Mouse (Mus musculus): ENCODE measurements around the gene Sipa1l1. TPM values are rescaled to one million over a fixed set of nuclear protein-coding genes. Genes with fewer than 3 reads are reported as not detected.

The Sipa1l1 gene
- polyA plus RNA-seq, 1 experiment from 2014 or later: 23.8 TPM

DNA sequence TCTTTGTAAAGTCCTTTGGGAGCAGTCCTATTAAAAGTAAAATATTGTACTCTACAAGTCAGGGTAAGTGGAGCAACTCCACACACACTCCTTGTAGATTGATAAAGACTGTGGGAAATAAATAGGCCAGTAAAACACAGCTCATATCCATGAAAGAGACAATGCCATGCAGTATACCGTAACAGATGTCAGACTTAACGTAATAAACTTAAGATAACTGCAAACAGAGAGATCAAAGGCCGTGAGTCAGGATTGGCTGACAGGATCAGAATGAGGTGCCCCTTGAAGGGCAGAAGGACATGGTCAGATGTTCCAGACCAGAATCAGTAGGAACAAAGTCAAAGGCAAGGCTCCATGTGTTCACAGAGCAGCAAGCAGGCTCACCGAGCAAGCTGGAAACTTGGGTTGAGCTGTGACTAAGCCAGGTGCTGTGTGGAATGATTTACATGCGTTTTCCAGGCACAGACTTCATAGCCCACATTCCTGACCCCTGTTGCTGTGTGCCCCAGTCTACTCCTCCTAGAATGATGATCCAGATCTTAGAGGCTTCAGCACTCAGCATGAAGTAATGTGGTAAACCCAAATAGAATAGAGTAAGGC is 196.3 kb downstream of the Sipa1l1 start:
- H3K4me1 ChIP-seq (replicated peaks): no peaks in the 10 kb centered on the region
- no peaks in the 10 kb centered on the region for H3K36me3 ChIP-seq
- no peak overlapping the region for H3K4me3 ChIP-seq (replicated peaks)
- H3K4me2 ChIP-seq (replicated peaks): no peak overlapping the region
- peak; percentile 92 for ATAC-seq
- H3K9me3 ChIP-seq: no peaks in the 10 kb centered on the region
- H3K27me3 ChIP-seq (replicated peaks): no peaks in the 10 kb centered on the region
- 32% methylated on average over 5 of the region's 5 CpGs for WGBS
- H3K27ac ChIP-seq: peak overlapping the region; percentile 67
- no peak overlapping the region for H3K9ac ChIP-seq

DNA sequence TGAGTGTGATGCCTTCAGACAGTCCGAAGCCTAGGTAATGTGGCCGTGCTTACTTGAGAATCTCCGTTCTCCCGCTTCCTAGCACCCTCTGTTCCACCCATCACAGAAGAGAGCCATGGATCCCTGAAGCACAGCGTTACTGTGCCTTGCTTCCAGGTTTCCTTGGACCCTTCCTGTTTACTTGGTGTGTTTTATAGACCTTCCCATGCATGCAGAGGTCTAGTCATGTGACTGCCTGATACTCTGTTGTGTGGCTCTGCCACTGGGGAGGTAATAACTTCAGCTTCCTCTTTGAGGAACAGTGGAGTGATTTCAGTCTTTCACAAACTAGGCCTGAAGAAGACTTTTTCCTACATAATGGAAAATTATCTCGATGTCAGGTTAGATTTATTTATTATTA is 197.6 kb downstream of the Sipa1l1 start:
- WGBS: 82% methylated on average over 6 of the region's 6 CpGs
- Histone ChIP-seq H3K9ac (no peak overlapping the region), H3K4me3 (replicated peaks) (no peak overlapping the region), H3K27me3 (replicated peaks) (no peaks in the 10 kb centered on the region), H3K4me1 (replicated peaks) (no peaks in the 10 kb centered on the region), H3K36me3 (no peaks in the 10 kb centered on the region), H3K9me3 (no peaks in the 10 kb centered on the region), H3K27ac (no peak overlapping the region), H3K4me2 (replicated peaks) (no peak overlapping the region)
- no peak for ATAC-seq

DNA sequence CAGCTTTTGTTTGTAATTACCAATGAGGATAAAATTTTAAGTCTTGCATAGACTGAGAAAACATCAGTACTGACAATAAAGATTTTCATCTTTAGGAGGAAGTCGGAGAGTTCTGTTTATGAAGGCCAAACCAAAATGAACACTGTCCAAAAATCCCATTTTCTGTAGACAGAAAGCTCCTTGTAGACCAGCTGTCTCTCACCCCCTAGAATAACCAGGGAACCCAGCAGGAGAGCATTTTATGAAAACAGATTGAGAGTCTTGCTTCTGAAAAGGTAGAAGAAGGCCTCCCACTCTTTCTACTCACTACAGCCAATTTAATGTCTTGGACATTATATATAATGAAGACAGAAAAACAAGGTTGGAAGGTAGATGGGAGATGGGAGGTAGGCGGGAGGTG is 198.2 kb downstream of the Sipa1l1 start:
- Histone ChIP-seq H3K4me1 (replicated peaks) (no peaks in the 10 kb centered on the region), H3K9me3 (no peaks in the 10 kb centered on the region), H3K36me3 (no peaks in the 10 kb centered on the region), H3K9ac (no peak overlapping the region), H3K27ac (no peak overlapping the region), H3K4me3 (replicated peaks) (no peak overlapping the region), H3K4me2 (replicated peaks) (no peak overlapping the region), H3K27me3 (replicated peaks) (no peaks in the 10 kb centered on the region)
- ATAC-seq: no peak
- 85% methylated on average over 2 of the region's 2 CpGs for WGBS

DNA sequence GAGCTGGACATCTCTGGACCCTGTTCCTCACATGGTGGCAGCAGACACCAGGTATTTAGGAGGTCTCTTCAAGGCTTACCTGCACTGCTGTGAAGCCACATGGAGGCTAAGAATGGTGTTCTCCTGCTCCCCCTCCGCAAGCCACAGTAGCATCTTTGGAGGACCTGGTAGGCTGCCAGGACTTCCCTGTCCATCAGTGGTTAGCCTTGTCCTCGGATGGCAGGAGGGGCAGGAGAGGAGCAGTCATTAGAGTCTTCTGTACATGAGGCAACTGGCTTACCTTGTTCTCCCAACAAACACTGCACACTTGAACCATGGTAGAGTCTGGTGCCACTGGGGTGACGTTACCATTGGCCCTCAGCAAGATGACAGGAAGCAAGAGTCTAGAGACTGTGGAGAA is 198.9 kb downstream of the Sipa1l1 start:
- 89% methylated on average over 3 of the region's 3 CpGs for WGBS
- no peak for ATAC-seq
- no peak overlapping the region for H3K27ac ChIP-seq
- no peak overlapping the region for H3K4me3 ChIP-seq (replicated peaks)
- no peak overlapping the region for H3K9ac ChIP-seq
- no peaks in the 10 kb centered on the region for H3K36me3 ChIP-seq
- no peak overlapping the region for H3K4me2 ChIP-seq (replicated peaks)
- H3K27me3 ChIP-seq (replicated peaks): no peaks in the 10 kb centered on the region
- no peaks in the 10 kb centered on the region for H3K9me3 ChIP-seq
- no peaks in the 10 kb centered on the region for H3K4me1 ChIP-seq (replicated peaks)

DNA sequence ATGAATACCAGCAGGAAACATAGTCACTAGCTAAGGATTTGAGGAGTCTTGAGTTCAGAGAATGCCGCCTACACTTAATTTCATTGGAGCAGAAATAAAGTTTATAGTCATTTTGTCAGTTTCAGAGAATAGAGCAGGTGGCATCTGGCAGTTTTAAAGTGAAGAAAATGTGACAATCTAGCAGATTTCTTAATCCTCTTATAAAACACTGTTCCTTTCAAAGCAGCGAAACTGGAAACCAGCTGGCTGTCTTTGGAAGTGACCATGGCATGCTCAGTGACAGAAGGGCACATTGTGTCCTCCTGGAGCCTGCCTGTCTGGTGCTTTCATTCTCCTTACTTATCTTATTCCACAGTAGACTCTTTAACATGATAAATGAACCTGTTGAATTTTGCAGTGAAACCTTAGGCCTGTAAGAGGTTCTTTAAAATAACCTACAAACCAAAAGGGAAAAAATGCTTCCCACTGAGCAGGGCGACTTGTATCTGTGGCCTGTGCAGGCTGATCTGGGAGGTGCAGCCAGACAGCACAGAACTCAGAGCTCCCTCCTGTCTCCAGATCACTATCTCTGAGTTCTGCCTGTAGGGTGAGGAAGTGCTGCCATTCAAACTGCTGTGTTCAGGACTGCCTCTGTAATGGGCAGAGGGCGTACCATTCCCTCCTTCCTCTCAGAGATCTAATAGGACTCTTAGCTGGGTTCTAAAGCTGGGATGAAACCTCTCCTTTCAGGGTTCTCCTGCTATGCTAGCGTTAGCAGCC is 200.5 kb downstream of the Sipa1l1 start:
- Histone ChIP-seq H3K36me3 (no peaks in the 10 kb centered on the region), H3K4me2 (replicated peaks) (no peak overlapping the region), H3K27ac (no peak overlapping the region), H3K4me3 (replicated peaks) (no peak overlapping the region), H3K4me1 (replicated peaks) (no peaks in the 10 kb centered on the region), H3K9ac (no peak overlapping the region), H3K27me3 (replicated peaks) (no peaks in the 10 kb centered on the region), H3K9me3 (no peaks in the 10 kb centered on the region)
- 73% methylated on average over 5 of the region's 5 CpGs for WGBS
- ATAC-seq: no peak

DNA sequence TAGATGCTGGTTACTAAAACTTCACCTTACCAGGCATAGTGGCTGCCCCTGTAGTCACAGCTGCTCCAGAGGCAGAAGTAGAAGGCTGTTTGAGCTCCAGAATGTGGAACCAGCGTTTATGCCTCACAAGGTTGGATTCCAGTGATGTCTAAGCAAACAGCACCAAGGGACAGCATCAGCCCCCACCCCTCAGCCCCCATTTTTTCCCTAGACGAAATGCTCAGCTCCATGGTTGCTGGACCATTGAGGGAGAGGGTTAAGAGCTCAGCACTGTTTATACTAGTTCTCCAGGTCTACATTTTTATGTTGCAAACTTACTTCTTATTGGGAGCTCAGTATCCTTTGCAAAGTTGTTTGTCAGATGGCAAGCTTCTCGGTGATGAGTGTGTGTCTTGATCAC is 202.1 kb downstream of the Sipa1l1 start:
- 58% methylated on average over 3 of the region's 3 CpGs for WGBS
- H3K9me3 ChIP-seq: no peaks in the 10 kb centered on the region
- no peak overlapping the region for H3K27ac ChIP-seq
- H3K9ac ChIP-seq: no peak overlapping the region
- no peaks in the 10 kb centered on the region for H3K4me1 ChIP-seq (replicated peaks)
- H3K36me3 ChIP-seq: 0 out of 2 replicates have a peak, but pooled peaks cover 3% of the 10 kb centered on the region
- H3K27me3 ChIP-seq (replicated peaks): no peaks in the 10 kb centered on the region
- H3K4me2 ChIP-seq (replicated peaks): no peak overlapping the region
- H3K4me3 ChIP-seq (replicated peaks): no peak overlapping the region
- ATAC-seq: no peak

DNA sequence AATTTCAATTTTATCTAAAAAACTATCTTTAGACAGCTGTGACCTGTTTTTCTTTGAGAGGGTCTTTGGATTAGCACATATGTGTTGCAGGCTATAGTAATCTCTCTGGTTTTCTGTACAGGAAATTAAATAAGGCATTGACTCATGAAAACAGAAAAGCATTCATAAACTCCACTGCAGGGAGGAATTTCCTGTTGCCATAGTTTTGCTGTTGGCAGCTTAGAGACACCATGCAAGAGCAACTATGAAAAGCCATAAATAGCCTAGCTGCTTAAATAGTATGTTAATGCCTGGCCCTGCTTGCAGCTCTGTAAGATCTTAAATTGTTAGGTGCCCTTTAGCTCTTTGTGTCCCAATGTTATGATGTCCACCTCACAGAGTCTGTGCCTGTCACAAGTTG is 204.9 kb downstream of the Sipa1l1 start:
- H3K36me3 ChIP-seq: 0 out of 2 replicates have a peak, but pooled peaks cover 3% of the 10 kb centered on the region

DNA sequence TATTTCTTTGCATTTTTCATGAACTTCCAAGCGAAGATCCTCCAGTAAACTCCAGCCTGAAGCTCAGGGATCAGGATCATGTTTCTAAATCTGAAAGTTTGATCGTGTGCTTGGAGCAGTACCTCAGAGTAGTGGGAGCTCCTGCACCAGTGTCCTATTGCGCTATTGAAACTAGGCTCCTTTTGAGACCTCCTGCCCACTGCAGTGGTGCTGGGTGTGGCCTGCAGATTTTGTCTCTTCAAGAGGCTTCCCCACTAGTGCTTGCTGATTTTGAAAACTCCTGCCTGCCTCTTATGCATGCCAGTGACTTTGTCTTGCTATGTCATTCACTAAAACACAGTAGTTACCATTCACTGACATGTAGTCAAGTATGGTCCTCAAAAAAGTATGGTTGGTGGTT is 213.8 kb downstream of the Sipa1l1 start:
- 80% methylated on average over 3 of the region's 3 CpGs for WGBS
- Histone ChIP-seq H3K27ac (no peak overlapping the region), H3K36me3 (no peaks in the 10 kb centered on the region), H3K4me2 (replicated peaks) (no peak overlapping the region), H3K9ac (no peak overlapping the region), H3K27me3 (replicated peaks) (no peaks in the 10 kb centered on the region), H3K9me3 (no peaks in the 10 kb centered on the region), H3K4me1 (replicated peaks) (no peaks in the 10 kb centered on the region), H3K4me3 (replicated peaks) (no peak overlapping the region)
- ATAC-seq: no peak

More for the DNA sequence above, 204.9 kb downstream of the Sipa1l1 start:
- Histone ChIP-seq H3K4me2 (replicated peaks) (no peak overlapping the region), H3K9ac (no peak overlapping the region), H3K9me3 (no peaks in the 10 kb centered on the region), H3K27me3 (replicated peaks) (no peaks in the 10 kb centered on the region), H3K4me1 (replicated peaks) (no peaks in the 10 kb centered on the region), H3K4me3 (replicated peaks) (no peak overlapping the region), H3K27ac (0 out of 2 replicates have a peak overlapping the region, but pooled peaks have one; percentile 7)
- no peak for ATAC-seq

DNA sequence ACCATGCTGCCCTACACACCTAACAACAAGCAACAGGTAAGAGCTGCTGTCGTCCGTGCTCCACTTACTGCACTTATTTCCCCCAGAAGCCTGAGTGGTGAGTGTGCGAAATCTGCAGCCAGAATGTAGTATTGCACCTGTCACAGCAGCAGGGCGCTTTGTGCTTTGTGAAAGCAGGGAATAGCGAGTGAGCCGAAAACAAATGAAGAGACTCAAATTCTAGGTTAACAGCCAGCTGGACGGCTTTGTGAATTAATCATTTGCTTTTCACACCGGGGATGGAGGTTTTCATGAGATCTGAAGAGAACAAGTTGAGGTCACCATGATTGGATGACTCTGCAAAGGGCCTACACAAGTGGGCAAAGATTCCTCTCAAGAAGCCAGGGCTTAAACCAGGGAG is 215.6 kb downstream of the Sipa1l1 start:
- WGBS: 89% methylated on average over 8 of the region's 8 CpGs
- Histone ChIP-seq H3K27me3 (replicated peaks) (no peaks in the 10 kb centered on the region), H3K9me3 (no peaks in the 10 kb centered on the region), H3K4me2 (replicated peaks) (no peak overlapping the region), H3K4me1 (replicated peaks) (no peaks in the 10 kb centered on the region), H3K27ac (no peak overlapping the region), H3K4me3 (replicated peaks) (no peak overlapping the region), H3K36me3 (no peaks in the 10 kb centered on the region), H3K9ac (no peak overlapping the region)
- no peak for ATAC-seq

DNA sequence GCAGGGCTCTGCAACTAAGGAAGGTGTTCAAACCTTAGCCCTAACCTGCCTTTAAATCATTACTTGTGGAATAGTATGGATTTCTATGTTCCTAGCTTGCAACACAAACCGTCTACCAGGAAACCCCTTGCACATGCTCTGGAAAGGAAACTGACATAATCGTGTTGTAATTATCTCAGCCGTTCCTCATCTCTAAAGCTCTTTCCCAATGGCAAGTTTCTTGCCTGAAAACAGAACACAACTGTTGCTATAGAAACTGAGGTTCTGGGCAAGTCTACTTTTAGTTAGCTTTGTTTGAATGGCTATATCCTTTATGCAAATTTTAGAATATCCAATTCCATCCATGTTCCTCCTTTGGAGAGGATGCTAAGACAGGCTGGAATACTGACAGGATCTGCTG is 217.9 kb downstream of the Sipa1l1 start:
- no peaks in the 10 kb centered on the region for H3K36me3 ChIP-seq
- H3K4me2 ChIP-seq (replicated peaks): no peak overlapping the region
- no peaks in the 10 kb centered on the region for H3K4me1 ChIP-seq (replicated peaks)
- 69% methylated on average over 3 of the region's 3 CpGs for WGBS
- H3K9ac ChIP-seq: no peak overlapping the region
- H3K4me3 ChIP-seq (replicated peaks): no peak overlapping the region
- H3K27ac ChIP-seq: no peak overlapping the region
- no peaks in the 10 kb centered on the region for H3K27me3 ChIP-seq (replicated peaks)
- H3K9me3 ChIP-seq: no peaks in the 10 kb centered on the region
- no peak for ATAC-seq

DNA sequence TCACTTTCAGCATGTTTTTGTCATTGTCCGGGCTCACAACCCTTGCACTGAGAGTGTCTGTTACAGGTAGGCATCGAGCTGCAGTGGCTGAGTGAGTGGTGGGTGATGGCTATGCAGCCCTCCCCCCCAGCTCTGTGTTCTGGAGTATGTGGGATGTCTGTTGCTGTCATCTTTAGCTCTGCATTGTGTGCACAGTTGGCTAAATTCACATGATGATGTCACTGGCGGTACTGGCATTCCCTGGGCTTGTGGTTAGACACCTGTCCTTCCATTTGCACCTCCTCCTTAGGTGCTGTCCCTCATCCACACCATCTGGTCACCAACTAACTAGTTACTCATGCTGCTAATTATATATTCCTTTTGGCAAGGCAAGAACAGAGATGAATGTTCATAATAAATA is 218.5 kb downstream of the Sipa1l1 start:
- Histone ChIP-seq H3K4me2 (replicated peaks) (no peak overlapping the region), H3K4me3 (replicated peaks) (no peak overlapping the region), H3K9ac (no peak overlapping the region), H3K27me3 (replicated peaks) (no peaks in the 10 kb centered on the region), H3K36me3 (no peaks in the 10 kb centered on the region), H3K4me1 (replicated peaks) (no peaks in the 10 kb centered on the region), H3K27ac (no peak overlapping the region), H3K9me3 (no peaks in the 10 kb centered on the region)
- WGBS: 92% methylated on average over 3 of the region's 3 CpGs
- ATAC-seq: no peak

DNA sequence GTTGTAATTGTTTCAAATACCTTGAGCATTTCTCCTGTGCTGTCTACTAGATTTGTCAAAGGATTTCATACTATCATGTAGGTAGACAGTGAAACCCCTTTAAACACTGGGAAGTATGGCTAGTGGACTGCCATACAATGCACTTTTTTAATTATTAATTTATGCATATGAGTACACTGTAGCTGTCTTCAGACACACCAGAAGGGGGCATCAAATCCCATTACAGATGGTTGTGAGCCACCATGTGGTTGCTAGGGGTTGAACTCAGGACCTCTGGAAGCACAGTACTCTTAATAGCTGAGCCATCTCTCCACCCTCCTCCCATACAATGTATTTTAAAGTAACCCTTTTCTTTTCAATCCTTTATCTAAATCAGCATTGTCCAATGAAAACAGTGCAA is 219.0 kb downstream of the Sipa1l1 start:
- Histone ChIP-seq H3K4me3 (replicated peaks) (no peak overlapping the region), H3K27ac (no peak overlapping the region), H3K36me3 (no peaks in the 10 kb centered on the region), H3K4me1 (replicated peaks) (no peaks in the 10 kb centered on the region), H3K27me3 (replicated peaks) (no peaks in the 10 kb centered on the region), H3K4me2 (replicated peaks) (no peak overlapping the region), H3K9me3 (no peaks in the 10 kb centered on the region), H3K9ac (no peak overlapping the region)
- ATAC-seq: no peak

Data from intestine, embryonic 15.5 days (tissue).